In genomic region chr10:60349056-60349455, GRCm38 (mm10) we compare ENCODE assay signal across 9 mouse cellular contexts. TPM values are rescaled to one million over a fixed set of nuclear protein-coding genes. Genes with fewer than 3 reads are reported as not detected.
DNase-seq lines count a peak whose midpoint lies in the region; ATAC-seq and TF ChIP-seq lines count a peak whose summit lies in the region.
"Had no signal": no experiment of that assay in that cellular context is flagged by ENCODE, and none has a peak within 500 bp of the region (broad histone marks: within the 10 kb centered on the region; RNA-seq: fewer than 3 reads in every experiment).

No protein-coding gene starts in this region.

- no peak overlapping the region; the same call in 1 of the 2 replicates for H3K4me3 ChIP-seq in layer of hippocampus, adult 2 months
- no peak overlapping the region for H3K4me3 ChIP-seq in embryonic fibroblast, embryonic 13.5 days (ENCODE audit: insufficient read depth, low read length)
- peak overlapping the region; percentile 65 for H3K4me3 ChIP-seq in intestine, embryonic 16.5 days (ENCODE audit: low read length)
- H3K4me3 ChIP-seq in forebrain, embryonic 16.5 days (replicated peaks; ENCODE audit: low read length), result no peak overlapping the region
- no peak overlapping the region for H3K4me3 ChIP-seq in midbrain, embryonic 16.5 days (ENCODE audit: low read depth, low read length)
- H3K4me3 ChIP-seq: limb, embryonic 12.5 days had no signal

- H3K9ac ChIP-seq in intestine, embryonic 16.5 days (ENCODE audit: low read depth, low read length), result peak overlapping the region; percentile 84; the same call in 1 of the 2 replicates
- H3K9ac ChIP-seq in forebrain, embryonic 16.5 days (replicated peaks; ENCODE audit: low read depth, low read length), result no peak overlapping the region
- H3K9ac ChIP-seq in midbrain, embryonic 16.5 days (ENCODE audit: low read depth, low read length), result no peak overlapping the region
- H3K9ac ChIP-seq: limb, embryonic 12.5 days had no signal

- H3K4me1 ChIP-seq in embryonic fibroblast, embryonic 13.5 days (ENCODE audit: control insufficient read depth, insufficient read depth, low read length), result peaks cover 23% of the 10 kb centered on the region
- H3K4me1 ChIP-seq in intestine, embryonic 16.5 days (ENCODE audit: control insufficient read depth, insufficient read depth, low read length), result peaks cover 59% of the 10 kb centered on the region
- H3K4me1 ChIP-seq in forebrain, embryonic 16.5 days (replicated peaks; ENCODE audit: control insufficient read depth, insufficient read depth, low read length), result peaks cover 6% of the 10 kb centered on the region
- peaks cover 4% of the 10 kb centered on the region; the same call in 1 of the 2 replicates for H3K4me1 ChIP-seq in midbrain, embryonic 16.5 days (ENCODE audit: control insufficient read depth, insufficient read depth, low read length)

- ATAC-seq in intestine, embryonic 16.5 days, result no peak
- ATAC-seq in forebrain, embryonic 16.5 days, result no peak
- ATAC-seq in midbrain, embryonic 16.5 days, result no peak

- H3K27ac ChIP-seq in layer of hippocampus, adult 2 months, result peak overlapping the region; percentile 83; the same call in 1 of the 2 replicates
- H3K27ac ChIP-seq in embryonic fibroblast, embryonic 13.5 days (ENCODE audit: insufficient read depth, low read length), result peak overlapping the region; percentile 2; the same call in 1 of the 2 replicates
- peak overlapping the region; percentile 77 for H3K27ac ChIP-seq in intestine, embryonic 16.5 days (ENCODE audit: low read length)
- no peak overlapping the region for H3K27ac ChIP-seq in forebrain, embryonic 16.5 days (ENCODE audit: low read length)
- H3K27ac ChIP-seq in midbrain, embryonic 16.5 days (ENCODE audit: low read length), result no peak overlapping the region
- H3K27ac ChIP-seq: limb, embryonic 12.5 days had no signal

- TF ChIP-seq POLR2A in embryonic fibroblast, embryonic 13.5 days (IDR thresholded peaks at IDR 0.05; ENCODE audit: low read depth, low read length), result no peak

- DNase-seq in layer of hippocampus, adult 2 months (ENCODE audit: low spot score in 2 of 2), result no peak
- no peak for DNase-seq in layer of hippocampus, adult 18-20 months (ENCODE audit: low spot score in 2 of 2)
- peak; percentile 89 for DNase-seq in lung, postnatal 25 days (ENCODE audit: low spot score)
- no peak for DNase-seq in c-Kit-positive CD71-positive TER-119-positive erythroid progenitor cells, embryonic 14.5 days (ENCODE audit: low spot score)

- H3K9me3 ChIP-seq in intestine, embryonic 16.5 days (ENCODE audit: control insufficient read depth, low read length), result no peaks in the 10 kb centered on the region
- no peaks in the 10 kb centered on the region for H3K9me3 ChIP-seq in forebrain, embryonic 16.5 days (ENCODE audit: control insufficient read depth, low read length)
- H3K9me3 ChIP-seq in midbrain, embryonic 16.5 days (replicated peaks; ENCODE audit: control insufficient read depth, low read length, poor library complexity, severe bottlenecking), result no peaks in the 10 kb centered on the region
- H3K9me3 ChIP-seq: limb, embryonic 12.5 days had no signal

- no peaks in the 10 kb centered on the region for H3K36me3 ChIP-seq in intestine, embryonic 16.5 days (ENCODE audit: control insufficient read depth, insufficient read depth, low read length)
- H3K36me3 ChIP-seq in forebrain, embryonic 16.5 days (ENCODE audit: control insufficient read depth, insufficient read depth), result no peaks in the 10 kb centered on the region
- no peaks in the 10 kb centered on the region for H3K36me3 ChIP-seq in midbrain, embryonic 16.5 days (ENCODE audit: control insufficient read depth, insufficient read depth, low read length)
- H3K36me3 ChIP-seq: limb, embryonic 12.5 days had no signal

- peak overlapping the region; percentile 85 for H3K4me2 ChIP-seq in intestine, embryonic 16.5 days (ENCODE audit: low read depth, low read length)
- no peak overlapping the region for H3K4me2 ChIP-seq in forebrain, embryonic 16.5 days (ENCODE audit: low read length)
- no peak overlapping the region for H3K4me2 ChIP-seq in midbrain, embryonic 16.5 days (ENCODE audit: low read length)
- H3K4me2 ChIP-seq: limb, embryonic 12.5 days had no signal

- WGBS in intestine, embryonic 16.5 days, result 33% methylated on average over 6 of the region's 6 CpGs
- WGBS in forebrain, embryonic 16.5 days, result 46% methylated on average over 6 of the region's 6 CpGs
- WGBS in midbrain, embryonic 16.5 days, result 41% methylated on average over 6 of the region's 6 CpGs

- H3K27me3 ChIP-seq in intestine, embryonic 16.5 days (replicated peaks; ENCODE audit: control insufficient read depth, insufficient read depth, low read length), result no peaks in the 10 kb centered on the region
- peaks cover 6% of the 10 kb centered on the region; the same call in 1 of the 2 replicates for H3K27me3 ChIP-seq in forebrain, embryonic 16.5 days (replicated peaks; ENCODE audit: control insufficient read depth, insufficient read depth, low read length)
- H3K27me3 ChIP-seq in midbrain, embryonic 16.5 days (ENCODE audit: control insufficient read depth, insufficient read depth, low read depth, low read length), result peaks cover 13% of the 10 kb centered on the region

- TF ChIP-seq CTCF in layer of hippocampus, adult 2 months (conservative IDR thresholded peaks at IDR 0.05), result no peak
- no peak for TF ChIP-seq CTCF in embryonic fibroblast, embryonic 13.5 days (IDR thresholded peaks at IDR 0.05; ENCODE audit: borderline replicate concordance, insufficient read depth, low read length)

RNA-seq across cellular contexts. Expression of gene Vsir, which starts 2.4 kb away (rescaled TPM):
- 10 to 100 TPM; 17.6 to 23.2 TPM for total RNA-seq in layer of hippocampus, adult 2 months (2021)
- 10 to 100 TPM; 23.9 to 26.0 TPM for total RNA-seq in layer of hippocampus, adult 18-20 months (2021)
- 5.1 and 7.7 TPM in 2 replicates for polyA plus RNA-seq in embryonic fibroblast, embryonic 13.5 days (2011; ENCODE audit: insufficient read length, low read depth, missing spikeins)
- 10.3 and 11.2 TPM in 2 replicates for polyA plus RNA-seq in intestine, embryonic 16.5 days (2015; fragmentation: Nextera tagmentation; extraction: Ambion mirVana)
- 1.9 and 2.8 TPM in 2 replicates for polyA plus RNA-seq in forebrain, embryonic 16.5 days (2015; fragmentation: Nextera tagmentation; extraction: Ambion mirVana)
- polyA plus RNA-seq in midbrain, embryonic 16.5 days (2015; fragmentation: Nextera tagmentation; extraction: Ambion mirVana), result 1.5 and 1.8 TPM in 2 replicates

RNA-seq across cellular contexts. Expression of gene Gm17455, which starts 50.5 kb away (rescaled TPM):
- not detected for total RNA-seq in layer of hippocampus, adult 2 months (2021)
- total RNA-seq in layer of hippocampus, adult 18-20 months (2021), result not detected
- not detected in 2 replicates for polyA plus RNA-seq in embryonic fibroblast, embryonic 13.5 days (2011; ENCODE audit: insufficient read length, low read depth, missing spikeins)
- 0.72 and 1.0 TPM in 2 replicates for polyA plus RNA-seq in intestine, embryonic 16.5 days (2015; fragmentation: Nextera tagmentation; extraction: Ambion mirVana)
- polyA plus RNA-seq in forebrain, embryonic 16.5 days (2015; fragmentation: Nextera tagmentation; extraction: Ambion mirVana), result 5.2 and 5.7 TPM in 2 replicates
- polyA plus RNA-seq in midbrain, embryonic 16.5 days (2015; fragmentation: Nextera tagmentation; extraction: Ambion mirVana), result 9.4 and 13.9 TPM in 2 replicates

Comparison
In these comparisons a context has a peak if more than half of its experiments do, and no peak if none do; other contexts are left out.
1. H3K27ac ChIP-seq: peak in layer of hippocampus, adult 2 months (single experiment), embryonic fibroblast, embryonic 13.5 days (single experiment) and intestine, embryonic 16.5 days (single experiment); none in forebrain, embryonic 16.5 days (single experiment) and midbrain, embryonic 16.5 days (single experiment).